Mouse (Mus musculus) stomach, embryonic 15.5 days (tissue): ENCODE data around the gene Tada3. TPM values are rescaled to one million over a fixed set of nuclear protein-coding genes. Genes with fewer than 3 reads are reported as not detected.
"Not testable (repeated sequence)": the region's sequence is repeated elsewhere in the genome, so short reads cannot be mapped to it uniquely, and the experiment has no call there.

ENCODE experiments used
- ATAC-seq: fragments of 200-750 bp; cut with Nextera tagmentation; 2 replicates; pipeline ENCODE4 v1.8.0; 2017; ENCODE audit warnings: low read depth, moderate number of reproducible peaks, moderate TSS enrichment; ENCODE audit not compliant: insufficient read depth, low FRiP score
- H3K27ac ChIP-seq: fragments of 300-500 bp; sonication (generic); 2 replicates; pipeline ENCODE4 v1.5.1; 2015; ENCODE audit warnings: mild to moderate bottlenecking, inconsistent platforms
- H3K27me3 ChIP-seq: fragments of 300-500 bp; sonication (generic); replicated peaks from 2 replicates; pipeline ENCODE4 v1.6.1; 2015; ENCODE audit warnings: inconsistent platforms
- H3K36me3 ChIP-seq: fragments of 300-500 bp; sonication (generic); 2 replicates; pipeline ENCODE4 v1.6.1; 2015; ENCODE audit warnings: inconsistent platforms
- H3K4me1 ChIP-seq: fragments of 300-500 bp; sonication (generic); 2 replicates; pipeline ENCODE4 v1.6.1; 2015; ENCODE audit warnings: inconsistent platforms
- H3K4me2 ChIP-seq: fragments of 300-500 bp; sonication (generic); 2 replicates; pipeline ENCODE4 v1.6.1; 2015; ENCODE audit warnings: mild to moderate bottlenecking, inconsistent platforms
- H3K4me3 ChIP-seq: fragments of 300-500 bp; sonication (generic); replicated peaks from 2 replicates; pipeline ENCODE4 v1.5.1; 2015; ENCODE audit warnings: inconsistent platforms
- H3K9ac ChIP-seq: fragments of 300-500 bp; sonication (generic); 2 replicates; pipeline ENCODE4 v1.6.1; 2015; ENCODE audit warnings: inconsistent platforms
- H3K9me3 ChIP-seq: fragments of 300-500 bp; sonication (generic); 2 replicates; pipeline ENCODE4 v1.6.1; 2016; ENCODE audit warnings: inconsistent platforms
- WGBS: fragments of 180-500 bp; shearing (Covaris S2); methylation state at CpG from one replicate; pipeline ENCODE4 v1.1.7; 2015; 5-methylcytosine and 5-hydroxymethylcytosine counted together
- microRNA-seq: library from miRNA; unstranded; fragments of <30 nt; microRNA quantifications from one replicate; pipeline ENCODE4, GENCODE M21; 2016
- polyA plus RNA-seq: library from polyadenylated mRNA; unstranded; fragments of >200 nt; fragmentation: Nextera tagmentation; extraction: Ambion mirVana; gene quantifications from 2 replicates; pipeline ENCODE4 v1.2.1, GENCODE M21; 2015

The Tada3 gene
- polyA plus RNA-seq, 1 experiment from 2014 or later, result 44.2 TPM

GRCm38 (mm10) chr6:113336852-113337620, 40.6 kb downstream of the Tada3 start:
- Histone ChIP-seq H3K4me2 (no peak overlapping the region), H3K4me3 (no peak overlapping the region), H3K4me1 (peaks cover 3% of the 10 kb centered on the region; the same call in 1 of the 2 replicates), H3K9ac (no peak overlapping the region), H3K27ac (no peak overlapping the region), H3K9me3 (no peaks in the 10 kb centered on the region), H3K36me3 (peaks cover 41% of the 10 kb centered on the region), H3K27me3 (no peaks in the 10 kb centered on the region)
- ATAC-seq, result no peak
- WGBS, result 59% methylated on average over 8 of the region's 8 CpGs

GRCm38 (mm10) chr6:113334216-113334615, 43.5 kb downstream of the Tada3 start:
- no peak for ATAC-seq
- peaks cover 46% of the 10 kb centered on the region for H3K36me3 ChIP-seq
- WGBS, result 73% methylated on average over 6 of the region's 6 CpGs
- no peaks in the 10 kb centered on the region for H3K9me3 ChIP-seq
- 0 out of 2 replicates have a peak overlapping the region, but pooled peaks have one; percentile 3 for H3K27ac ChIP-seq
- H3K4me3 ChIP-seq, result no peak overlapping the region
- H3K4me1 ChIP-seq, result no peaks in the 10 kb centered on the region; the same call in 1 of the 2 replicates
- H3K9ac ChIP-seq, result no peak overlapping the region
- H3K4me2 ChIP-seq, result no peak overlapping the region
- H3K27me3 ChIP-seq, result no peaks in the 10 kb centered on the region

GRCm38 (mm10) chr6:113333137-113333950, 44.3 kb downstream of the Tada3 start:
- H3K36me3 ChIP-seq, result peaks cover 43% of the 10 kb centered on the region
- 56% methylated on average over 14 of the region's 14 CpGs for WGBS
- no peak overlapping the region for H3K9ac ChIP-seq
- no peaks in the 10 kb centered on the region for H3K27me3 ChIP-seq
- H3K4me1 ChIP-seq, result peaks cover under 1% of the 10 kb centered on the region; the same call in 1 of the 2 replicates
- peak overlapping the region; percentile 67 for H3K27ac ChIP-seq
- H3K4me2 ChIP-seq, result no peak overlapping the region
- peak; percentile 66; the same call in 1 of the 2 replicates for ATAC-seq
- no peak overlapping the region for H3K4me3 ChIP-seq
- H3K9me3 ChIP-seq, result no peaks in the 10 kb centered on the region

- peak overlapping the region; percentile 67; the same call in 1 of the 2 replicates for H3K27ac ChIP-seq
- H3K4me3 ChIP-seq, H3K27me3 ChIP-seq, H3K9me3 ChIP-seq, ATAC-seq, H3K4me1 ChIP-seq, H3K9ac ChIP-seq, H3K4me2 ChIP-seq: not testable (repeated sequence)
- peaks cover 37% of the 10 kb centered on the region for H3K36me3 ChIP-seq
- WGBS, result 72% methylated on average over 6 of the region's 6 CpGs
These were observed 44.9 kb downstream of the Tada3 start for GRCm38 (mm10) chr6:113332734-113333133.

- Histone ChIP-seq H3K9me3 (no peaks in the 10 kb centered on the region), H3K4me3 (no peak overlapping the region), H3K9ac (no peak overlapping the region), H3K27ac (no peak overlapping the region), H3K4me1 (peaks cover 3% of the 10 kb centered on the region; the same call in 1 of the 2 replicates), H3K36me3 (peaks cover 35% of the 10 kb centered on the region), H3K4me2 (no peak overlapping the region), H3K27me3 (no peaks in the 10 kb centered on the region)
- WGBS, result 91% methylated on average over 11 of the region's 11 CpGs
- ATAC-seq, result no peak
These were observed 46.0 kb downstream of the Tada3 start for GRCm38 (mm10) chr6:113331721-113332120.

GRCm38 (mm10) chr6:113330547-113330946, 47.1 kb downstream of the Tada3 start:
- Histone ChIP-seq H3K4me2 (no peak overlapping the region), H3K27me3 (no peaks in the 10 kb centered on the region), H3K4me3 (no peak overlapping the region), H3K4me1 (peaks cover 3% of the 10 kb centered on the region; the same call in 1 of the 2 replicates), H3K9me3 (no peaks in the 10 kb centered on the region), H3K27ac (no peak overlapping the region; the same call in 1 of the 2 replicates), H3K36me3 (peaks cover 26% of the 10 kb centered on the region), H3K9ac (no peak overlapping the region)
- WGBS, result 38% methylated on average over 2 of the region's 2 CpGs
- no peak for ATAC-seq

GRCm38 (mm10) chr6:113329396-113329795, 48.3 kb downstream of the Tada3 start:
- Histone ChIP-seq H3K4me2 (no peak overlapping the region), H3K27ac (no peak overlapping the region), H3K4me3 (no peak overlapping the region), H3K9ac (no peak overlapping the region), H3K9me3 (no peaks in the 10 kb centered on the region), H3K27me3 (no peaks in the 10 kb centered on the region), H3K4me1 (peaks cover 3% of the 10 kb centered on the region; the same call in 1 of the 2 replicates), H3K36me3 (peaks cover 16% of the 10 kb centered on the region)
- ATAC-seq, result no peak
- WGBS, result 81% methylated on average over 1 of the region's 1 CpGs

- H3K9ac ChIP-seq, result peak within 1 kb of the TSS; percentile 60
- ATAC-seq, result peak; percentile 98
- H3K4me1 ChIP-seq, result peaks cover 3% of the 10 kb centered on the region; the same call in 1 of the 2 replicates
- H3K4me2 ChIP-seq, result peak within 1 kb of the TSS; percentile 84
- H3K9me3 ChIP-seq, result no peaks in the 10 kb centered on the region
- no peaks in the 10 kb centered on the region for H3K27me3 ChIP-seq
- peaks cover 30% of the 10 kb centered on the region for H3K36me3 ChIP-seq
- peak within 1 kb of the TSS; percentile 69 for H3K4me3 ChIP-seq
- peak within 1 kb of the TSS; percentile 96 for H3K27ac ChIP-seq
- WGBS, result under 1% methylated on average over 52 of the region's 52 CpGs
These were observed 51.0 kb downstream of the Tada3 start, which contains the start of gene Ogg1 for GRCm38 (mm10) chr6:113326533-113327315. Ogg1 (plus strand) TSS chr6:113326972.

Small RNAs within 50 kb of the gene (microRNA-seq; reads per million reads assigned to microRNA genes)
- not detected for gene Gm24387

Other genes with a start within 250 kb of the Tada3 start
- 1.7 and 2.0 TPM in 2 replicates for gene Lhfpl4, start 182.5 kb downstream of the Tada3 start, polyA plus RNA-seq
- gene Mtmr14, start 140.0 kb downstream of the Tada3 start, polyA plus RNA-seq, result 34.3 and 38.2 TPM in 2 replicates
- 0.22 and 0.23 TPM in 2 replicates for gene Cpne9, start 95.6 kb downstream of the Tada3 start, polyA plus RNA-seq
- gene Brpf1, start 70.7 kb downstream of the Tada3 start, polyA plus RNA-seq, result 15.9 and 17.6 TPM in 2 replicates
- gene Ogg1, start 50.9 kb downstream of the Tada3 start, polyA plus RNA-seq, result 13.1 and 13.3 TPM in 2 replicates
- 92.7 and 94.4 TPM in 2 replicates for gene Camk1, start 33.9 kb downstream of the Tada3 start, polyA plus RNA-seq
- gene Arpc4, start 232 bp upstream of the Tada3 start, polyA plus RNA-seq, result 362 and 387 TPM in 2 replicates
- 2.9 and 3.2 TPM in 2 replicates for gene Ttll3, start 11.4 kb upstream of the Tada3 start, polyA plus RNA-seq
- 15.9 and 20.8 TPM in 2 replicates for gene Rpusd3, start 41.5 kb upstream of the Tada3 start, polyA plus RNA-seq
- 2.3 and 3.8 TPM in 2 replicates for gene Cidec, start 57.9 kb upstream of the Tada3 start, polyA plus RNA-seq
- gene Jagn1, start 64.7 kb upstream of the Tada3 start, polyA plus RNA-seq, result 84.2 and 91.1 TPM in 2 replicates
- gene Il17re, start 80.6 kb upstream of the Tada3 start, polyA plus RNA-seq, result 16.8 and 18.2 TPM in 2 replicates
- gene Il17rc, start 93.5 kb upstream of the Tada3 start, polyA plus RNA-seq, result 26.4 and 26.7 TPM in 2 replicates
- 23.2 and 23.3 TPM in 2 replicates for gene Creld1, start 105.4 kb upstream of the Tada3 start, polyA plus RNA-seq
- 0.40 and 0.54 TPM in 2 replicates for gene Prrt3, start 124.0 kb upstream of the Tada3 start, polyA plus RNA-seq
- 88.5 and 94.7 TPM in 2 replicates for gene Emc3, start 153.8 kb upstream of the Tada3 start, polyA plus RNA-seq
- gene Fancd2, start 153.8 kb upstream of the Tada3 start, polyA plus RNA-seq, result 8.1 and 9.7 TPM in 2 replicates
- gene Fancd2os, start 222.8 kb upstream of the Tada3 start, polyA plus RNA-seq, result 0.23 TPM in 1 of 2 replicates, not detected in the other
- gene Brk1, start 226.9 kb upstream of the Tada3 start, polyA plus RNA-seq, result 199 and 202 TPM in 2 replicates
- 39.5 and 43.6 TPM in 2 replicates for gene Vhl, start 246.1 kb upstream of the Tada3 start, polyA plus RNA-seq